Mouse (Mus musculus) midbrain, embryonic 11.5 days (tissue): ENCODE measurements around the gene Cfap100. TPM values are rescaled to one million over a fixed set of nuclear protein-coding genes. Genes with fewer than 3 reads are reported as not detected.

Experiments
- ATAC-seq: fragments of 200-750 bp; cut with Nextera tagmentation; 2 replicates; pipeline ENCODE4 v1.8.0; 2017; ENCODE audit warnings: moderate TSS enrichment, moderate library complexity; ENCODE audit not compliant: low FRiP score
- DNase-seq: peaks from one replicate; pipeline ENCODE4 v3.0.0; 2015; ENCODE audit warnings: low spot score; ENCODE audit errors: missing footprints
- H3K27ac ChIP-seq: fragments of 300-500 bp; sonication (generic); 2 replicates; pipeline ENCODE4 v1.5.1; 2014; ENCODE audit warnings: low read depth, low read length
- H3K27me3 ChIP-seq: fragments of 300-500 bp; sonication (generic); 2 replicates; pipeline ENCODE4 v1.6.1; 2014; ENCODE audit warnings: mild to moderate bottlenecking, low read length, moderate library complexity, mixed read lengths; ENCODE audit not compliant: control insufficient read depth, insufficient read depth
- H3K36me3 ChIP-seq: fragments of 300-500 bp; sonication (generic); 2 replicates; pipeline ENCODE4 v1.6.1; 2014; ENCODE audit warnings: mild to moderate bottlenecking, low read length, moderate library complexity, mixed read lengths; ENCODE audit not compliant: control insufficient read depth, insufficient read depth
- H3K4me1 ChIP-seq: fragments of 300-500 bp; sonication (generic); 2 replicates; pipeline ENCODE4 v1.6.1; 2014; ENCODE audit warnings: low read length; ENCODE audit not compliant: control insufficient read depth, insufficient read depth
- H3K4me2 ChIP-seq: fragments of 300-500 bp; sonication (generic); 2 replicates; pipeline ENCODE4 v1.6.1; 2014; ENCODE audit warnings: mild to moderate bottlenecking, moderate library complexity
- H3K4me3 ChIP-seq: fragments of 300-500 bp; sonication (generic); 2 replicates; pipeline ENCODE4 v1.5.1; 2014; ENCODE audit warnings: low read depth, low read length
- H3K9ac ChIP-seq: fragments of 300-500 bp; sonication (generic); 2 replicates; pipeline ENCODE4 v1.6.1; 2014; ENCODE audit warnings: low read length
- H3K9me3 ChIP-seq: fragments of 300-500 bp; sonication (generic); 2 replicates; pipeline ENCODE4 v1.6.1; 2016; ENCODE audit warnings: low read length; ENCODE audit not compliant: control insufficient read depth
- WGBS: fragments of 180-500 bp; shearing (Covaris S2); extraction: QIAGEN DNeasy Blood & Tissue Kit; methylation state at CpG from one replicate; pipeline ENCODE4 v1.1.7; 2014; 5-methylcytosine and 5-hydroxymethylcytosine counted together
- polyA plus RNA-seq: library from polyadenylated mRNA; unstranded; fragments of >200 nt; fragmentation: Nextera tagmentation; extraction: Ambion mirVana; gene quantifications from 2 replicates; pipeline ENCODE4 v1.2.1, GENCODE M21; 2014

Gene Cfap100
- polyA plus RNA-seq, 1 experiment from 2014 or later: 2.8 TPM

DNA sequence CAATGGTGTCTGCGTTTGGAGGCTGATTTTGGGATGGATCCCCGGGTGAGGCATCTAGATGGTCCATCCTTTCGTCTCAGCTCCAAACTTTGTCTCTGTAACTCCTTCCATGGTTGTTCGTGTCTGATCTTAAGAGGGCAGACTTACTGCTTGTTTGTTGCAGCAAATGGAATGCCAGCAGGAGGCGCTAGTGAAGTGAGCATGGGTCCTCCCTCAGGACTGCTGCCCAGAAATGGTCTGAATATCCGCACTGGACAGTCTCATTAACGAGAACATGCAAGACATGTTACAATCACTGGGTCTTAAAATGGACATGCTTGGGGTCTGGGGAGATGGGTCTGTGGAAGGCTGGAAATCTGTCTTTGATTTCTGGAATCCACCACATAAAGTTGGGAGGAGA lies 21.6 kb upstream of the Cfap100 start:
- peaks cover 9% of the 10 kb centered on the region for H3K4me1 ChIP-seq
- no peak overlapping the region for H3K4me2 ChIP-seq
- ATAC-seq: no peak
- H3K27me3 ChIP-seq: no peaks in the 10 kb centered on the region
- H3K4me3 ChIP-seq: no peak overlapping the region
- no peak overlapping the region for H3K9ac ChIP-seq
- peak; percentile 91 for DNase-seq
- H3K36me3 ChIP-seq: no peaks in the 10 kb centered on the region
- 33% methylated on average over 7 of the region's 7 CpGs for WGBS
- H3K27ac ChIP-seq: no peak overlapping the region
- no peaks in the 10 kb centered on the region for H3K9me3 ChIP-seq

DNA sequence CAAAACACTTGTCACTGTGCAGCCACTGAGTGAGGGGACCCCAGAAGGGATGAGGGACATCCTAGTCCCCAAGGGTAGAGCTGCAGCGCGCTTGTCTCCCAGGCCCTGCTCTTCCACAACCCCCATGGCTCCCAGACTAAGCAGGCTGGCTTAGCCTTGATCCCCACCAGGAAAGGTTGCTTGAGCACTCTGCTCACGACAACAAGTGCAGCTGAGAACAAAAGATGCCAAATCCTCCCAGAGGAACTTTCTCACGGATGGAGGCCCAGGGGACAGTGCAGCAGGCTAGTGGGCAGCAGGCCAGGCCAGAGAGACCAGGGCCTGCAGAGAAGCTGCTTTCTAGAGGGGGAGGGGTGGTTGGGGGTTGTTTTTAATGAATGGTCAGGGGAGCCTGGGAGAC lies 18.3 kb upstream of the Cfap100 start:
- H3K4me2 ChIP-seq: no peak overlapping the region
- 0 out of 2 replicates have a peak overlapping the region, but pooled peaks have one; percentile 20 for H3K27ac ChIP-seq
- H3K4me3 ChIP-seq: no peak overlapping the region
- no peaks in the 10 kb centered on the region for H3K27me3 ChIP-seq
- H3K9ac ChIP-seq: no peak overlapping the region
- H3K4me1 ChIP-seq: peaks cover 9% of the 10 kb centered on the region
- H3K9me3 ChIP-seq: no peaks in the 10 kb centered on the region
- DNase-seq: no peak
- 18% methylated on average over 4 of the region's 4 CpGs for WGBS
- H3K36me3 ChIP-seq: no peaks in the 10 kb centered on the region
- peak; percentile 82 for ATAC-seq

DNA sequence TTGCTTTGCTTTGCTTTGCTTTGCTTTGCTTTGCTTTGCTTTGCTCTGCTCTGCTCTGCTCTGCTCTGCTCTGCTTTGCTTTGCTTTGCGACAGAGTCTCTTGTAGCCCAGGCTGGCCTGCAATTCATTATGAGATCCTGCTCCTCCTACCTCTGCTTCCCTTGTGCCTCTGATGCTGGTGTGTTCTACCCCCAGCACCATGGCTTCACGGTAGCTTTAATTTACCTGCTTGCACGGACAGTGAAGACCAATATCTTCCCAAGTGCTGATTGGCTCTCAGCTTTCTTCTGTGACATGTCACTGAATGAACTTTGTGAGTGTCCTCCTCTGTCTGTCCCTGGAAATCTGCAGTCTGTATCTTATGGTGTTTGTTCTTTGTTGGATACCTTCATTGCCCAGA lies 8.4 kb upstream of the Cfap100 start:
- ATAC-seq: no peak
- Histone ChIP-seq H3K4me1 (no peaks in the 10 kb centered on the region), H3K4me3 (no peak overlapping the region), H3K4me2 (no peak overlapping the region), H3K9ac (no peak overlapping the region), H3K27ac (no peak overlapping the region), H3K27me3 (no peaks in the 10 kb centered on the region), H3K9me3 (no peaks in the 10 kb centered on the region), H3K36me3 (no peaks in the 10 kb centered on the region)
- no peak for DNase-seq
- WGBS: 89% methylated on average over 3 of the region's 3 CpGs

DNA sequence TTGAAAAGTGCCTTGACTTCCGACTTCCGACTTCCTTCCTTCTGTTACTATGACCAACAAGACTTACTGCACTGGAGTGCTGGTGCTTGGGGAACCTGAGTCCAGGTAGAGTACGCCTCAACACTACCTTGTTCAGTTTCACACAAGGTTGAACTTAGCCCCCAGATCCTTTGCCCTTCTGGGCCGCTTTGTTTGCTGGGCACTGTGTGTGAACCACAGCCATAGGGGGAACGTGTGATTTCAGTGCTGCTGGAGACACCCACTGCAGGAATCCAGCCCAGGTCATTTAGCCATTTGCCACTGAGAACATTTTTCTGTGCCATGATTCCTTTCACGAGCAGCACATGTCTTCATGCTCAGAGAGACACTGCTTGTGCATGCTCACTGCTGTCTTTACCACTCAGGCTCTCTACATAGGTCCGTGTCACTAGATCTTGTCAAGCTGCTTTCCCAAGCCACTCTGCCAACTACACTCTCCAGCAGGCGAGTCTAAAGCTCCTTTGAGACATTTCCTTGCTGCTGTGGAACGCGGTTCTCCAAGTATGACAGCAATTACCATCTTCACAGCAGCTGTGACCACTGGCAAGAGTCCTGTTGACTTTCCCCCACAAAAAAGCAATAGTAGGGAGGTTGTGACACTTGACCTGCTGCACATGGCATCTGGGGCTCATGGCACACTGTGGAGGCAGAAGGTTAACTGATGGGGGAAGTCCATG lies 7.8 kb upstream of the Cfap100 start:
- H3K4me3 ChIP-seq: no peak overlapping the region
- no peaks in the 10 kb centered on the region for H3K9me3 ChIP-seq
- ATAC-seq (no peak), DNase-seq (no peak)
- H3K4me2 ChIP-seq: no peak overlapping the region
- H3K27me3 ChIP-seq: no peaks in the 10 kb centered on the region
- WGBS: 86% methylated on average over 10 of the region's 10 CpGs
- H3K4me1 ChIP-seq: no peaks in the 10 kb centered on the region
- H3K9ac ChIP-seq: no peak overlapping the region
- H3K36me3 ChIP-seq: no peaks in the 10 kb centered on the region
- no peak overlapping the region for H3K27ac ChIP-seq

DNA sequence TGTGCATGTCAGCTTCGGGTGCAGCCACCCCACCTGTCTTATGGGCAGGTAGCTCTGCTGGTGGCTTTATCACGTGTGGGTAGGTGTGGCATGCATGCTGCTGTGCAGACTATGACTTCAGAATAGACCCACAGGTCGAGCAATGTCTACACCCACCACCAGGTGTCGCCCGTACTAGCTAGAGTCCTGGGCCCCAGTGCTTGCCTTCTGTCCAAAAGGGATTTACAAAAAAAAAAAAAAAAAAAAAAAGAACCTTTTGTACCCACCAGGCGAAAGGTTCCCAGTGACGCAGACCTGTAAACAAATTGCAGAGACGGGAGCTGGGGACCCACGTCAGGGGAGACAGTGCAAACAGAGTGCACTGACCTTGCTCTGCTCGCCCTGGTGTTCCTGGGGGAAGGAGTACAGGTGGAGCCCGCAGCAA lies 6.6 kb upstream of the Cfap100 start:
- Histone ChIP-seq H3K4me2 (no peak overlapping the region), H3K27me3 (no peaks in the 10 kb centered on the region), H3K9ac (no peak overlapping the region), H3K36me3 (no peaks in the 10 kb centered on the region), H3K9me3 (no peaks in the 10 kb centered on the region), H3K4me1 (no peaks in the 10 kb centered on the region), H3K27ac (no peak overlapping the region), H3K4me3 (no peak overlapping the region)
- ATAC-seq (peak; percentile 80), DNase-seq (peak; percentile 98)
- 17% methylated on average over 11 of the region's 11 CpGs for WGBS

DNA sequence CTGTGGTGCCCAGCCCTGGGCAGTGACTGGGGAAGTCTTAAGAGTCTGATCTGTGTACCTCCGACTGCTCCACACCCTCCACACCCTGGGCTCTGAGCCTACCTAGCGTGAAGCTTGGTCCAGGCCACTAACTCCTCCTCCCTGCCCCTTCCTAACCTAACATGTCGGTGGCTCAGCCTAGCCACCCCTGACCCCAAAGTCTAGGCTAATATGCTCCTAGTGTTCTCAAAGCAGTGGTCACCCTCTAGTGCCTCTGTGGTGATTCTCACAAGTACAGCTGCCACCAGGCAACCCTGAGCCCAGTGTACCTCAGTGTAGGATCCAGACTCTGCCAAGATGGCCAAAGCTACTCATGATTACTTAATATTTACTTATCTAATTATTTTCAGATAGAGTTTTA lies 6.1 kb upstream of the Cfap100 start:
- no peak for DNase-seq
- Histone ChIP-seq H3K9me3 (no peaks in the 10 kb centered on the region), H3K27ac (no peak overlapping the region), H3K4me2 (no peak overlapping the region), H3K4me1 (no peaks in the 10 kb centered on the region), H3K36me3 (no peaks in the 10 kb centered on the region), H3K9ac (no peak overlapping the region), H3K27me3 (no peaks in the 10 kb centered on the region), H3K4me3 (no peak overlapping the region)
- peak; percentile 68 for ATAC-seq
- 63% methylated on average over 3 of the region's 3 CpGs for WGBS

DNA sequence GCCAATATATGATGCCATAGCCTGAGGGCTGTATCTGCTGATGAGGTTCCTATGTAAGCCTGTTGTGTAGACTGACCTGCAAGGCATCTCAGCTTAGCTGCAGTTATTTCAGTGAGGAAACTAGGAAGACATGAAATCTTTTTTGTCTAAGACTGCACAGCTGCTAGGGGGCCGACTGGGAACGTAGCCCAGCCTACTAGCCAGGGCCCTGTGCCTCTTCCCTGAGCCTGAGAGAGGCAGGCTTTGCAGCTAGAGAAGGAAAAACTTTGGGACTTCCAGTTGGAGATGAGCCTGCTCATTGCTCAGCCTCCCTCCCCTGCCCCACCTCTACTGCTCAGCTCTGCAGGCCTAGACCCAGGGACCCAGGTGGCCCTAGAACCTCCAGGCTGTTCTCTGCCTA lies 2.9 kb upstream of the Cfap100 start:
- Histone ChIP-seq H3K27me3 (peaks cover 7% of the 10 kb centered on the region), H3K4me2 (no peak overlapping the region), H3K27ac (no peak overlapping the region), H3K4me1 (peaks cover 6% of the 10 kb centered on the region), H3K9ac (no peak overlapping the region), H3K4me3 (no peak overlapping the region), H3K36me3 (no peaks in the 10 kb centered on the region), H3K9me3 (no peaks in the 10 kb centered on the region)
- DNase-seq: no peak
- no peak for ATAC-seq
- 66% methylated on average over 2 of the region's 2 CpGs for WGBS

DNA sequence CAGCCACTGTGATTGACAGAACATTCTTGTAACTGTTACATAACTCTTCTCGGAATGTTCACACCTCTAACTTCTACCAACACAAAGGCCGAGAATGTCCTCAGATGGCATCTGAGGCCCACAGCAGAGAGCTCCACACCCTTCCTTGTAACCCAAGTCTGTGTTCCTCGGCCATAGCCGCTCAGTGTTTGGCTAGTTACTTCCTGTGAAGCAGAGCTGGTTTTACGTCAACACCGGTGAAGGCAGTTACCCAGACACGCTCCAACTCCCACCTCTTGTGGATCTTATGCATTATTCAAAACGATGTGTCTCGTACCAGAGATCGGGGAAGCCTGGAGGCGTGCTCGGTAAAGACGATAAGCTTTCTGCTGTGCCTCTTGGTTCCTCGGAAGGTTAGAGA lies 1.3 kb upstream of the Cfap100 start:
- Histone ChIP-seq H3K27ac (no peak overlapping the region), H3K9me3 (no peaks in the 10 kb centered on the region), H3K27me3 (peaks cover 7% of the 10 kb centered on the region), H3K36me3 (no peaks in the 10 kb centered on the region), H3K9ac (no peak overlapping the region), H3K4me3 (no peak overlapping the region), H3K4me1 (peaks cover 6% of the 10 kb centered on the region), H3K4me2 (no peak overlapping the region)
- 73% methylated on average over 14 of the region's 14 CpGs for WGBS
- DNase-seq: no peak
- ATAC-seq: no peak

DNA sequence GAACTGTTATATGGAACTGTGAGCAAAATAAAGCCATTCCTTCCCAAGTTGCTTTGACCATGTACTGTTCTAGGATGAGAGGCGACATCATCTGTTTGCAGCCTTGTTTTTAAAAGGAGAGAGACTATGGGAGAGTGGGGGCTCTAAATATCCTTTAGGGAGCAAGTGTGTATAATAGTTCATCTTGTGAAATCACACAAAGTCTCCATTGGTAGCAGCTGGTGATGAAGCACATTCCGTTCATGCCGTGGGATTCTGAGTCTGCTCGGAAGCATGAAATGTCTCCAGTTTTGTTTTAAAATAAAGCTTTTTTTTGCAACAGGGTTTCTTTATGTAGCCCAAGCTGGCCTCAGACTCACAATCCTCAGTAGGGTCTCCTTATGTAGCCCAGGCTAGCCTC lies 2.6 kb downstream of the Cfap100 start:
- Histone ChIP-seq H3K9me3 (no peaks in the 10 kb centered on the region), H3K27me3 (peaks cover 7% of the 10 kb centered on the region), H3K4me1 (peaks cover 10% of the 10 kb centered on the region), H3K4me2 (no peak overlapping the region), H3K36me3 (no peaks in the 10 kb centered on the region), H3K9ac (no peak overlapping the region), H3K27ac (no peak overlapping the region), H3K4me3 (no peak overlapping the region)
- no peak for ATAC-seq
- DNase-seq: no peak
- WGBS: 89% methylated on average over 4 of the region's 4 CpGs
